Mouse (Mus musculus): Measurements from ENCODE around the gene Mfsd1. TPM values are rescaled to one million over a fixed set of nuclear protein-coding genes. Genes with fewer than 3 reads are reported as not detected.
A peak's percentile ranks its signal among the peaks of the same experiment; 100 is the strongest.

Mfsd1 gene
- total and polyA plus RNA-seq, 2 experiments from 2014 or later = 24.7 to 25.8 TPM

- WGBS = 19% methylated on average over 14 of the region's 14 CpGs
- peak; percentile 18 for DNase-seq (ENCODE audit: low spot score)
- Histone ChIP-seq H3K4me3 (ENCODE audit: low read depth, low read length) (peak overlapping the region; percentile 18; the same call in 1 of the 2 replicates), H3K36me3 (ENCODE audit: insufficient read depth, low read length) (no peaks in the 10 kb centered on the region), H3K4me1 (ENCODE audit: insufficient read depth, low read length) (no peaks in the 10 kb centered on the region), H3K27me3 (ENCODE audit: insufficient read depth, low read length) (no peaks in the 10 kb centered on the region), H3K27ac (ENCODE audit: low read depth, low read length) (no peak overlapping the region; the same call in 1 of the 2 replicates), H3K9ac (replicated peaks; ENCODE audit: low read length, poor library complexity, severe bottlenecking) (peak overlapping the region; percentile 24; the same call in 1 of the 2 replicates), H3K4me2 (ENCODE audit: low read depth, low read length, poor library complexity, severe bottlenecking) (peak overlapping the region; percentile 51), H3K9me3 (ENCODE audit: low read length) (no peaks in the 10 kb centered on the region)
- TF ChIP-seq CTCF (IDR thresholded peaks at IDR 0.05) = no peak
- peak; percentile 79 for ATAC-seq (ENCODE audit: low FRiP score)
Measured at GRCm38 (mm10) chr3:67557200-67557651, 25.3 kb upstream of the Mfsd1 start.

GRCm38 (mm10) chr3:67557718-67558354 is 24.7 kb upstream of the Mfsd1 start:
- H3K27me3 ChIP-seq (ENCODE audit: insufficient read depth, low read length) = no peaks in the 10 kb centered on the region
- H3K4me1 ChIP-seq (ENCODE audit: insufficient read depth, low read length) = no peaks in the 10 kb centered on the region
- DNase-seq (ENCODE audit: low spot score) (no peak), ATAC-seq (ENCODE audit: low FRiP score) (no peak)
- 0 out of 2 replicates have a peak overlapping the region, but pooled peaks have one; percentile 24 for H3K9ac ChIP-seq (replicated peaks; ENCODE audit: low read length, poor library complexity, severe bottlenecking)
- no peak overlapping the region; the same call in 1 of the 2 replicates for H3K4me3 ChIP-seq (ENCODE audit: low read depth, low read length)
- no peaks in the 10 kb centered on the region for H3K9me3 ChIP-seq (ENCODE audit: low read length)
- H3K27ac ChIP-seq (ENCODE audit: low read depth, low read length) = no peak overlapping the region
- peak overlapping the region; percentile 51 for H3K4me2 ChIP-seq (ENCODE audit: low read depth, low read length, poor library complexity, severe bottlenecking)
- WGBS = 65% methylated on average over 14 of the region's 14 CpGs
- no peak for TF ChIP-seq CTCF (IDR thresholded peaks at IDR 0.05)
- H3K36me3 ChIP-seq (ENCODE audit: insufficient read depth, low read length) = no peaks in the 10 kb centered on the region

GRCm38 (mm10) chr3:67564731-67565357 is 17.7 kb upstream of the Mfsd1 start:
- Histone ChIP-seq H3K4me3 (ENCODE audit: low read depth, low read length) (no peak overlapping the region), H3K9me3 (ENCODE audit: low read length) (no peaks in the 10 kb centered on the region), H3K4me2 (ENCODE audit: low read depth, low read length, poor library complexity, severe bottlenecking) (no peak overlapping the region), H3K27me3 (ENCODE audit: insufficient read depth, low read length) (no peaks in the 10 kb centered on the region), H3K9ac (replicated peaks; ENCODE audit: low read length, poor library complexity, severe bottlenecking) (no peak overlapping the region), H3K4me1 (ENCODE audit: insufficient read depth, low read length) (no peaks in the 10 kb centered on the region), H3K27ac (ENCODE audit: low read depth, low read length) (no peak overlapping the region), H3K36me3 (ENCODE audit: insufficient read depth, low read length) (no peaks in the 10 kb centered on the region)
- DNase-seq (ENCODE audit: low spot score) = peak; percentile 73
- WGBS = 31% methylated on average over 5 of the region's 5 CpGs
- TF ChIP-seq CTCF (IDR thresholded peaks at IDR 0.05) = peak; percentile 77
- ATAC-seq (ENCODE audit: low FRiP score) = peak; percentile 57; the same call in 1 of the 2 replicates

GRCm38 (mm10) chr3:67565540-67566227 is 16.9 kb upstream of the Mfsd1 start:
- no peak for TF ChIP-seq CTCF (IDR thresholded peaks at IDR 0.05)
- H3K4me2 ChIP-seq (ENCODE audit: low read depth, low read length, poor library complexity, severe bottlenecking) = no peak overlapping the region
- no peak overlapping the region for H3K27ac ChIP-seq (ENCODE audit: low read depth, low read length)
- WGBS = 74% methylated on average over 8 of the region's 8 CpGs
- DNase-seq (ENCODE audit: low spot score) (no peak), ATAC-seq (ENCODE audit: low FRiP score) (no peak)
- no peak overlapping the region for H3K9ac ChIP-seq (replicated peaks; ENCODE audit: low read length, poor library complexity, severe bottlenecking)
- 0 out of 2 replicates have a peak, but pooled peaks cover 2% of the 10 kb centered on the region for H3K27me3 ChIP-seq (ENCODE audit: insufficient read depth, low read length)
- no peak overlapping the region for H3K4me3 ChIP-seq (ENCODE audit: low read depth, low read length)
- H3K4me1 ChIP-seq (ENCODE audit: insufficient read depth, low read length) = no peaks in the 10 kb centered on the region
- no peaks in the 10 kb centered on the region for H3K9me3 ChIP-seq (ENCODE audit: low read length)
- H3K36me3 ChIP-seq (ENCODE audit: insufficient read depth, low read length) = no peaks in the 10 kb centered on the region

- Histone ChIP-seq H3K27me3 (ENCODE audit: insufficient read depth, low read length) (0 out of 2 replicates have a peak, but pooled peaks cover 3% of the 10 kb centered on the region), H3K9me3 (ENCODE audit: low read length) (no peaks in the 10 kb centered on the region), H3K4me1 (ENCODE audit: insufficient read depth, low read length) (no peaks in the 10 kb centered on the region), H3K27ac (ENCODE audit: low read depth, low read length) (no peak overlapping the region), H3K4me2 (ENCODE audit: low read depth, low read length, poor library complexity, severe bottlenecking) (peak overlapping the region; percentile 42), H3K9ac (replicated peaks; ENCODE audit: low read length, poor library complexity, severe bottlenecking) (no peak overlapping the region), H3K4me3 (ENCODE audit: low read depth, low read length) (peak overlapping the region; percentile 17; the same call in 1 of the 2 replicates), H3K36me3 (ENCODE audit: insufficient read depth, low read length) (no peaks in the 10 kb centered on the region)
- WGBS = 22% methylated on average over 17 of the region's 17 CpGs
- peak; percentile 91 for TF ChIP-seq CTCF (IDR thresholded peaks at IDR 0.05)
- peak; percentile 76; the same call in 1 of the 2 replicates for ATAC-seq (ENCODE audit: low FRiP score)
- DNase-seq (ENCODE audit: low spot score) = peak; percentile 79
Measured at GRCm38 (mm10) chr3:67568015-67568618, 14.4 kb upstream of the Mfsd1 start.
